Mouse (Mus musculus): ENCODE data around the gene Sec16b. TPM values are rescaled to one million over a fixed set of nuclear protein-coding genes. Genes with fewer than 3 reads are reported as not detected.

The Sec16b gene
- total RNA-seq (2021) = under 1 TPM; 0.64 to 0.86 TPM
- long read RNA-seq, experiment 1, partial matches to known transcripts = 1 of 1 reads
- long read RNA-seq, experiment 1, other reads (novel, unspliced or antisense) = 0 of 1 reads
- long read RNA-seq, experiment 2 = 0 reads

- DNase-seq (ENCODE audit: low spot score in 2 of 2) = peak; percentile 8 to 27
Observed at GRCm38 (mm10) chr1:157506522-157506921, at the start of gene Sec16b. Gene Sec16b, plus strand, starts transcription at chr1:157506728.

GRCm38 (mm10) chr1:157457789-157458188 is 48.7 kb upstream of the Sec16b start:
- DNase-seq (ENCODE audit: low spot score in 2 of 2) = no peak

GRCm38 (mm10) chr1:157458421-157459208 is 47.9 kb upstream of the Sec16b start, which contains the start of gene Cryzl2:
Gene Cryzl2, plus strand, starts transcription at chr1:157458577.
- peak; percentile 79 to 86 for DNase-seq (ENCODE audit: low spot score in 2 of 2)

GRCm38 (mm10) chr1:157459904-157460303 is 46.6 kb upstream of the Sec16b start:
- no peak for DNase-seq (ENCODE audit: low spot score in 2 of 2)

GRCm38 (mm10) chr1:157461276-157461675 is 45.3 kb upstream of the Sec16b start:
- DNase-seq (ENCODE audit: low spot score in 2 of 2) = no peak

- DNase-seq (ENCODE audit: low spot score in 2 of 2) = no peak
Observed at GRCm38 (mm10) chr1:157462336-157462735, 44.2 kb upstream of the Sec16b start.

- peak; percentile 38 to 47 for DNase-seq (ENCODE audit: low spot score in 2 of 2)
Observed at GRCm38 (mm10) chr1:157465194-157465593, 41.3 kb upstream of the Sec16b start.

GRCm38 (mm10) chr1:157467866-157468265 is 38.7 kb upstream of the Sec16b start:
- no peak for DNase-seq (ENCODE audit: low spot score in 2 of 2)

- no peak for DNase-seq (ENCODE audit: low spot score in 2 of 2)
Observed at GRCm38 (mm10) chr1:157470761-157471386, 35.7 kb upstream of the Sec16b start.

GRCm38 (mm10) chr1:157472716-157473115 is 33.8 kb upstream of the Sec16b start:
- no peak for DNase-seq (ENCODE audit: low spot score in 2 of 2)

GRCm38 (mm10) chr1:157474865-157475264 is 31.7 kb upstream of the Sec16b start:
- DNase-seq (ENCODE audit: low spot score in 2 of 2) = no peak

- no peak for DNase-seq (ENCODE audit: low spot score in 2 of 2)
Observed at GRCm38 (mm10) chr1:157476231-157476630, 30.3 kb upstream of the Sec16b start.

- DNase-seq (ENCODE audit: low spot score in 2 of 2) = peak in 1 of 2 experiments; percentile 22
Observed at GRCm38 (mm10) chr1:157480090-157480489, 26.4 kb upstream of the Sec16b start.

GRCm38 (mm10) chr1:157480901-157481300 is 25.6 kb upstream of the Sec16b start:
- no peak for DNase-seq (ENCODE audit: low spot score in 2 of 2)

- no peak for DNase-seq (ENCODE audit: low spot score in 2 of 2)
Observed at GRCm38 (mm10) chr1:157481666-157482065, 24.9 kb upstream of the Sec16b start.

GRCm38 (mm10) chr1:157484161-157484560 is 22.4 kb upstream of the Sec16b start:
- no peak for DNase-seq (ENCODE audit: low spot score in 2 of 2)

- no peak for DNase-seq (ENCODE audit: low spot score in 2 of 2)
Observed at GRCm38 (mm10) chr1:157500657-157501056, 5.9 kb upstream of the Sec16b start.

- DNase-seq (ENCODE audit: low spot score in 2 of 2) = no peak
Observed at GRCm38 (mm10) chr1:157501352-157501945, 5.1 kb upstream of the Sec16b start.

GRCm38 (mm10) chr1:157503071-157503470 is 3.5 kb upstream of the Sec16b start:
- DNase-seq (ENCODE audit: low spot score in 2 of 2) = no peak

GRCm38 (mm10) chr1:157506995-157507595 is 567 bp downstream of the Sec16b start:
- DNase-seq (ENCODE audit: low spot score in 2 of 2) = no peak

GRCm38 (mm10) chr1:157507814-157508213 is 1.3 kb downstream of the Sec16b start:
- peak in 1 of 2 experiments; percentile 24 for DNase-seq (ENCODE audit: low spot score in 2 of 2)
